Mouse (Mus musculus) stomach, postnatal 0 days (tissue): ENCODE results near the gene Naa38. TPM values are rescaled to one million over a fixed set of nuclear protein-coding genes. Genes with fewer than 3 reads are reported as not detected.
A peak's percentile ranks its signal among the peaks of the same experiment; 100 is the strongest.

Source experiments
- ATAC-seq: fragments of 200-750 bp; cut with Nextera tagmentation; 2 replicates; pipeline ENCODE4 v1.8.0; 2017; ENCODE audit not compliant: low FRiP score, low TSS enrichment
- DNase-seq: peaks from one replicate; pipeline ENCODE4 v3.0.0-alpha.2; 2016; ENCODE audit warnings: low spot score
- H3K27ac ChIP-seq: fragments of 300-500 bp; sonication (generic); replicated peaks from 2 replicates; pipeline ENCODE4 v1.5.1; 2014; ENCODE audit warnings: mild to moderate bottlenecking, control low read depth
- H3K27me3 ChIP-seq: fragments of 300-500 bp; sonication (generic); 2 replicates; pipeline ENCODE4 v1.6.1; 2014; ENCODE audit warnings: low read length; ENCODE audit not compliant: control insufficient read depth, insufficient read depth
- H3K36me3 ChIP-seq: fragments of 300-500 bp; sonication (generic); 2 replicates; pipeline ENCODE4 v1.6.1; 2014; ENCODE audit warnings: low read length, mixed read lengths; ENCODE audit not compliant: control insufficient read depth, insufficient read depth
- H3K4me1 ChIP-seq: fragments of 300-500 bp; sonication (generic); replicated peaks from 2 replicates; pipeline ENCODE4 v1.6.1; 2014; ENCODE audit warnings: antibody characterized with exemption; ENCODE audit not compliant: control insufficient read depth, insufficient read depth
- H3K4me2 ChIP-seq: fragments of 300-500 bp; sonication (generic); replicated peaks from 2 replicates; pipeline ENCODE4 v1.6.1; 2014; ENCODE audit warnings: low read depth, mild to moderate bottlenecking, control low read depth, moderate library complexity
- H3K4me3 ChIP-seq: fragments of 300-500 bp; sonication (generic); 2 replicates; pipeline ENCODE4 v1.5.1; 2014; ENCODE audit warnings: low read depth, low read length, control low read depth
- H3K9ac ChIP-seq: fragments of 300-500 bp; sonication (generic); 2 replicates; pipeline ENCODE4 v1.6.1; 2014; ENCODE audit warnings: mild to moderate bottlenecking, low read length, control low read depth, mixed read lengths
- H3K9me3 ChIP-seq: fragments of 300-500 bp; sonication (generic); 2 replicates; pipeline ENCODE4 v1.6.1; 2016; ENCODE audit warnings: low read length; ENCODE audit not compliant: control insufficient read depth
- CTCF ChIP-seq: IDR thresholded peaks from 2 replicates; pipeline ENCODE4 v1.5.1; 2016; ENCODE audit warnings: antibody characterized with exemption, low read depth, mild to moderate bottlenecking, moderate library complexity
- EP300 ChIP-seq: optimal IDR thresholded peaks from 2 replicates; pipeline ENCODE3; 2016; ENCODE audit warnings: antibody characterized with exemption
- WGBS: fragments of 180-500 bp; shearing (Covaris S2); extraction: QIAGEN DNeasy Blood & Tissue Kit; methylation state at CpG from one replicate; pipeline ENCODE4 v1.1.7; 2014; 5-methylcytosine and 5-hydroxymethylcytosine counted together
- polyA plus RNA-seq: library from polyadenylated mRNA; unstranded; fragments of >200 nt; fragmentation: Nextera tagmentation; extraction: Ambion mirVana; gene quantifications from 2 replicates; pipeline ENCODE4 v1.2.1, GENCODE M21; 2015

Gene Naa38
- polyA plus RNA-seq, 1 experiment from 2014 or later, result 170 TPM

DNA sequence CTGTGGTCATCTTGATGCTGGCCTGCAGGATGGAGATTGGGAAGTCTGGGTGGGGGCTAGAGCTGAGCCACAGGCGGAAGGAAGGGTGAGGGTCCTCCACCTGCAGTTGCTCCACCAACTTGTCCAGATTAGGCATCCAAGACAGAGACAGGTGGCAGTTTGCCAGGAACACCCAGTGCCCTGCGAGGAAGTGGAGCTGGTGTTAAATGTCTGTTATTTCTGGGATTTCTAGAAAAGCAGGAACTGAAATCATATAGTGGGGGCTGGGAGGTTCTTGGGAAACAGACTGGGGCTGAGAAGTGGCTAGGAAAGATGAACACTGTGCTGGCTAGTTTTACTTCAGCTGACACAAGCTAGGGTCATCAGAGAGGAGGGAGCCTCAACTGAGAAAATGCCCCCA is 34.0 kb downstream of the Naa38 start:
- Histone ChIP-seq H3K9ac (no peak overlapping the region), H3K4me3 (no peak overlapping the region), H3K36me3 (no peaks in the 10 kb centered on the region), H3K27ac (no peak overlapping the region), H3K27me3 (no peaks in the 10 kb centered on the region), H3K4me2 (no peak overlapping the region), H3K4me1 (no peaks in the 10 kb centered on the region), H3K9me3 (no peaks in the 10 kb centered on the region)
- no peak for ATAC-seq
- DNase-seq, result no peak
- 30% methylated on average over 2 of the region's 2 CpGs for WGBS
- TF ChIP-seq CTCF (no peak), EP300 (no peak)

DNA sequence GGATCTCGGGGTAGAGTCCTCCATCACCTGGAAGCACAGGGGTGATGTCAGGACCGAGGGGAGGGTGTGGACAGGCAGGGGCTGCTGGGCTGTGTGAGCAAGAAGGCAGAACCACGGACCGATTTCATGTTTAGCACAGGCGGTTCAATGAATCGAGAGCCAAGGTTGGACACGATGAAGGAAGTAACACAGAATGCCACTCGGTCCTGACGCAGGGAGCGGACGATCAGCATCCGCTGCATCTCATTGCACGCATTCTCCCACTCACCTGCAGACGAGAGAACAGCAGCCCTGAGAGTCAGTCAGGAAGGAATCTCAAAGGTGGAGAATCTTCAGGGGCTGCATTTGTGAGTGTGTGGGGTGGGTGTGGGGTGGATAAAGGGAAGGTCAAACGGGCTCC is 35.3 kb downstream of the Naa38 start:
- ATAC-seq, result no peak
- no peaks in the 10 kb centered on the region for H3K36me3 ChIP-seq

DNA sequence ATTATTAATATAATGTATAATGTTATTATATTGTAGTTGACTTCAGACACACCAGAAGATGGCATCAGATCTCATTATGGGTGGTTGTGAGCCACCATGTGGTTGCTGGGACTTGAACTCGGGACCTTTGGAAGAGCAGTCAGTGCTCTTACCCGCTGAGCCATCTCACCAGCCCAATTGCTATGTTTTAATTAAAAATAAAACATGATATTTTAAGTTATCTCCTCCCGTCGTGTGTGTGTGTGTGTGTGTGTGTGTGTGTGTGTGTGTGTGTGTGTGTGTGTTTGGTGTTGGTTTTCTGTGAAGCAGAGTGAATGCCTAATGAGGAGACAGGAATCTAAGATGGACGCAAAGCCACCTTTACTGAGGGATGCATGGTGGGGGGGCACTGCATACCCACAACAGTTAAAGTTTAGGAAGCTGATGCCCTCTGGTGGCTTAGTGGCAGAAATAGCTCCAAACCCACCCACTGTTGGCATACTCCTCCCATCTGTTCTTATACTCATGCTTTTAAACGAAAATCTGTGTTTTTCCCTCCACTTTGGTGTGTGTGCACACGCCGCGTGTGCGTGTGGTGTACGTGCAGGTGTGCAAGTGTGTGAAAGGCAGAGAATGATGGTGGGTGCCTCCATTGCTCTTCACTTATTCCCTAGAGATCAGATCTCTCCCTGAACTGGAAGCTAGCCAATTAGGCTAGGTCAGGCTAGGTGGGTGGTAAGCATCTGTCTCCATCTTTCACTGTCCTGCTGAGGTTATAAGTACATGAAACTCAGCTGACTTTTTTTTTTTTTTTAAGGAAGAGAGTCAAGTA is 36.7 kb downstream of the Naa38 start:
- peak; percentile 69 for ATAC-seq
- no peaks in the 10 kb centered on the region for H3K9me3 ChIP-seq
- 25% methylated on average over 11 of the region's 11 CpGs for WGBS

More for the DNA sequence above, 35.3 kb downstream of the Naa38 start:
- Histone ChIP-seq H3K4me3 (no peak overlapping the region), H3K9ac (no peak overlapping the region), H3K9me3 (no peaks in the 10 kb centered on the region), H3K4me1 (no peaks in the 10 kb centered on the region), H3K4me2 (no peak overlapping the region), H3K27me3 (no peaks in the 10 kb centered on the region), H3K27ac (no peak overlapping the region)
- no peak for TF ChIP-seq EP300
- TF ChIP-seq CTCF, result no peak
- 89% methylated on average over 15 of the region's 15 CpGs for WGBS
- no peak for DNase-seq

DNA sequence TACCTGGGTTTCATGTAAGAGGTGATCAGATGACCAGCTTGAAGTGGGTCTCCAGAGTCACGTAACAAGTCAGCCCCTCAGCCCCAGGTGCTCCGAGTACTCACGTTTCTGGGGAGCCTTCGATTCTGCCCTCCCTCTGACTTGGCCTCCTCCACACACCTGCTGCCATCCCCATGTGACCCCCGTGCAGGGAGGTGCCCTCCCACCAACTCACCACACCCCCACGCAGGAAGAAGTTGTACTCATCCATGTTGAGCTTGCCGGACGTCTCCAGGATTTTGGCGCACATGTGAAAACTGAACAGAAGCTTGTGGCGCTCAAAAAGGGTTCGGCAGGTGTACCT is 37.3 kb downstream of the Naa38 start:
- ATAC-seq, result no peak
- H3K9me3 ChIP-seq, result no peaks in the 10 kb centered on the region
- H3K4me2 ChIP-seq, result no peak overlapping the region
- H3K9ac ChIP-seq, result no peak overlapping the region
- TF ChIP-seq EP300, result no peak
- TF ChIP-seq CTCF, result no peak
- no peaks in the 10 kb centered on the region for H3K27me3 ChIP-seq
- H3K36me3 ChIP-seq, result no peaks in the 10 kb centered on the region
- WGBS, result 55% methylated on average over 11 of the region's 11 CpGs
- no peak overlapping the region for H3K27ac ChIP-seq
- no peaks in the 10 kb centered on the region for H3K4me1 ChIP-seq
- no peak overlapping the region for H3K4me3 ChIP-seq
- no peak for DNase-seq

More for the DNA sequence above, 36.7 kb downstream of the Naa38 start:
- peak; percentile 67 for DNase-seq
- TF ChIP-seq EP300 (no peak), CTCF (peak; percentile 87)
- Histone ChIP-seq H3K4me1 (no peaks in the 10 kb centered on the region), H3K9ac (no peak overlapping the region), H3K36me3 (no peaks in the 10 kb centered on the region), H3K27ac (no peak overlapping the region), H3K4me2 (no peak overlapping the region; the same call in 1 of the 2 replicates), H3K4me3 (no peak overlapping the region), H3K27me3 (no peaks in the 10 kb centered on the region)

DNA sequence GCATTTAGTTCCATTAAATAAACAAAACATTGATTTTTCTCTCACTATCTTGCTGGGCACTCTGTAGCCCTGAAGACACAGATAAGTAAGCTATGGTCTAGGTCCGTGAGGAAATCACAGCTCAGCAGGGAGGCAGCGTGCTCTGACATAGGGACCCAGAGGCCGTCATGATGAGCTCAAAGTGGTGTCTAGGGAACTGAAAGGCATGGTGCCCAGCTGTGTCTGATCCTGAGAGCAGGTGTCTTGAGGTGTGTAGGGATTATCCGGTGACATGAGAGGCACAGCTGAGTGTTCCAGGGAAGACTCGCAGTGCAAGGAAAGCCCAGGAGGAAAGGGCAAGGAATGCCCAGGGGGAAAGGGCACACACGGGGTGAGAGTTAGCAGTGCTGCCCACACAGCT is 37.9 kb downstream of the Naa38 start:
- Histone ChIP-seq H3K4me1 (no peaks in the 10 kb centered on the region), H3K4me2 (no peak overlapping the region), H3K9me3 (no peaks in the 10 kb centered on the region), H3K27ac (no peak overlapping the region), H3K4me3 (no peak overlapping the region), H3K27me3 (no peaks in the 10 kb centered on the region), H3K36me3 (no peaks in the 10 kb centered on the region), H3K9ac (no peak overlapping the region)
- DNase-seq (no peak), ATAC-seq (no peak)
- TF ChIP-seq CTCF, result no peak
- WGBS, result 66% methylated on average over 6 of the region's 6 CpGs

DNA sequence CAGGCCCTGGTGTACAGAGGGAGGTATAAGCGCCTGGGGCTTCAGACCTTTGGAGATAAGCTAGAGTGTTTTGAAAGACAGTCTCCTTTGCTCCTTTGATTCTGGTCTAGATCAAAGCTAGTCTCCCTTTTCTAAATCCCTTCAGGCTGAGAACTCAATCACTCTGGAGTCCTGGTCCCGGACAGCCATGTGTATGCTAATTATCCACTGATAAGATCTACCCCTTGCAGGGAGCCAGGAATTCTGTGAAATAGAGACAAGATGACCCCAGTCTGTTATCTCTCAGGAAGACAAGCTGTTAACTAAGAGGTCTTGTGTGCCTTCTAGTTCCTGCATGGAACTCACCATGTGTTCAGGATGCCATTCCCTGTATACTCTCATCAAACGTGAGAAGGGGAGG is 42.0 kb downstream of the Naa38 start:
- Histone ChIP-seq H3K4me1 (no peaks in the 10 kb centered on the region), H3K27me3 (no peaks in the 10 kb centered on the region), H3K4me2 (no peak overlapping the region), H3K9me3 (no peaks in the 10 kb centered on the region), H3K36me3 (no peaks in the 10 kb centered on the region), H3K4me3 (no peak overlapping the region), H3K9ac (no peak overlapping the region), H3K27ac (no peak overlapping the region)
- DNase-seq, result no peak
- TF ChIP-seq EP300, result no peak
- TF ChIP-seq CTCF, result no peak
- WGBS, result 52% methylated on average over 3 of the region's 3 CpGs
- ATAC-seq, result no peak
